Mouse (Mus musculus) urinary bladder, adult 2 months (tissue): ENCODE measurements around the gene Troap. TPM values are rescaled to one million over a fixed set of nuclear protein-coding genes. Genes with fewer than 3 reads are reported as not detected.

Source experiments
- DNase-seq: peaks from one replicate; pipeline ENCODE4 v3.0.0; 2022; ENCODE audit warnings: low spot score
- polyA plus RNA-seq: library from polyadenylated mRNA; depleted of rRNA; stranded (reverse); fragments of >200 nt; gene quantifications from 2 replicates; pipeline ENCODE4 v1.2.3, GENCODE M21; 2012; rRNA removed

Gene Troap
- polyA plus RNA-seq: 0.78 and 1.5 TPM in 2 replicates

DNA sequence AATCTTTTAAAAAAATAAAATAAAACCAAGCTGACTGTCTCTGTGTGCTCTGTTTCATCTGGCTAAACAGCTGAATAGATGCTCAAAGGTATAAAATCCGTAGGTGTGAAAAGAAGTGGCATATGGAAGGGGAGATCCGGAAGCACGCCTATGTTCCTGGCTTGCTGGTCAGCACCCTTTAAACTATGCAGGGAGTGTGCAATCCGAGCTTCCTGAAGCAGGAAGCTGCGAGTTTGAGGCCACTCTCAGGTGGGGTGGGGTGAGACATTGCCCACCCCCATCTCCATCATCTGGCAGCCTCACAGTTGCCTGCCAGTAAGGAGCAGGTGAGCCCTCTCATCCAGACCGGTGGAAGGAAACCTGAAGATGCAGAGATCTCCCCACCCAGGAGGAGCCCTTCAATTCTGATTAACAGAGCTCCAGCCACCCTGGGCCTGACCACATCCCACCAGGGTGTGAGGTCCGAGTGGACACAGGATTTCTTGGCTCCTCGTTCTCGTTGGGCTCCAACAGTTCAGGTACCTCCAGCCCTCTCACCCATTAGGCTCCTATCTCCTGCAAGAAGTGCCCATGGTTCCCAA, at the start of gene Troap:
Troap (plus strand) TSS at position 557 of the 581 bp plus-strand sequence.
- no peak for DNase-seq

DNA sequence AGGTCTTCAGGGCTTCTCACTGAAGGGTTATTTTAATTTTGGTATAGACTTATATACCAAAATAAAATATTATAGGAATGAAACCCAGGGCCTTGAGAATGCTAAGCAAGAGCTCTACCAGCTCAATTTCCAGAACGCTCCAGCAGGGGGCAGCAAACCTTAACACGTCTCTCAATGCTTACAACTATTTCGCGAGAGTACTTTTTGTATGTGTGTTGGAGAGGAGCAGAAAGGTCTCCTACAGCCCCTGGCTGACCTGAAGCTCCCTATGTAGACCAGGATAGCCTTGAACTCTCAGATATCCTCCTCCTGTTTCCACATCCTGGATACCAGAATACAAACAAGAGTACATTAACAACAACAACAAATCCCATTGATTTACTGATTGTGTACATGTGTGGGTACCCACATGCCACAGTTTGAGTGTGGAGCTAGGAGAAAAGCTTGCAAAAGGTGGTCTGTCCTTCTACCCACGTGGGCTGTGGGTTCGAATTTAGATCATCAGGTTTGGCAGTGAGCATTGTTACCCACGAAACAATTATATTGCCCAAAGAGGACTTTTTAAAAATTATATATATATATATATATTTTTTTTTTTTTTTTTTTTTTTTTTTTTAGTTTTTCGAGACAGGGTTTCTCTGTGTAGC, 49.6 kb upstream of the Troap start:
- DNase-seq: peak; percentile 60

DNA sequence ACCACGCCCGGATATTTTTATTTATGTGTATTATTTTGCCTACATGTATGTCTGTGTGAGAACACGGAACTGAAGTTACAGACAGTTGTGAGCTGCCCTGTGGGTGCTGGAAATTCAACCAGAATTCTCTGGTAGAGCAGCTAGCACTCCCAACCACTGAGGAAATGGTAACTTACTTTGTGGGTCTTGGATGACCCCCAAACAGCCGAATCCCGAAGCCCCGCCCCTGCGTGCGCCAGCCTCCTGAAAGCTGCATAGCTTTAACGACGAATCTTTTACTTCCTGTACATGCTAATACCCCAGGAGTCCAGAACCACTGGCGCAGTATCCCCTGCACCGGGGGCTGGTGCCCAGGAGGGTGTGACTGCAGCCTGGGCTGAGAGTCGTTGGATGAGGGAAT, 49.0 kb upstream of the Troap start:
- DNase-seq: no peak

DNA sequence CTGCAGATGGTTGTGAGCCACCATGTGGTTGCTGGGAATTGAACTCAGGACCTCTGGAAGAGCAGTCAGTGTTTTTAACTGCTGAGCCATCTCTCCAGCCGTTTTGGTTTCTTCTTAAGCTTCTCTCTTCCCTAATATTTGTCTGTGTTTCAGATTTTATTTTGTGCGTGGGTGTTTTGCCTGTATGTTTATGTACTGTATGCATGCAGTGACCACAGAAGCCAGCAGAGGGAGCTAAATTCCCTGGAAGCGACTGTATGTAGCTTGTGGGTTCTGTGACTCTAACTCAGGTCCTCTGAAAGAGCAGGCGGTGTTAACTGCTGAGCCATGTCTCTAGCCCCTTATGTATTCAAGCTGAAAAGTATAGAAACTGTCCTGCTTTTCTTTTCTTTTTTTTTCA, 48.1 kb upstream of the Troap start:
- no peak for DNase-seq

DNA sequence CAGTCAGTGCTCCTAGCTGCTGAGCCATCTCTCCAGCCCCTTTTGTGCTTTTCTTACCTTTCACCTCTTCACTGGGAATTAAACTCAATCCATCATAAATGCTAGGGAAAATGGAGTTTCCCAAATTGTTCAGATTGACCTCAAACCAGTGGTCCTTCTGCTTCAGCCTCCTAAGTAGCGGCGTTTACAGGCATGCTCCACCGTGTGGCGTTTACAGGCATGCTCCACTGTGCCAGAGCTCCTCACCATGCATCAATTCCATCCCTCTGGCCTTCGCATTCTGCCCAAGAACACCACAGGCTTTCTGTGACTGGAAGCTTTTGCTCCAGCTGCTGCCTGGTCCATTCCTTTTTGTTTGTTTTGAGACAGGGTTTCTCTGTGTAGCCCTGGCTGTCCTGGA, 47.3 kb upstream of the Troap start:
- DNase-seq: no peak

DNA sequence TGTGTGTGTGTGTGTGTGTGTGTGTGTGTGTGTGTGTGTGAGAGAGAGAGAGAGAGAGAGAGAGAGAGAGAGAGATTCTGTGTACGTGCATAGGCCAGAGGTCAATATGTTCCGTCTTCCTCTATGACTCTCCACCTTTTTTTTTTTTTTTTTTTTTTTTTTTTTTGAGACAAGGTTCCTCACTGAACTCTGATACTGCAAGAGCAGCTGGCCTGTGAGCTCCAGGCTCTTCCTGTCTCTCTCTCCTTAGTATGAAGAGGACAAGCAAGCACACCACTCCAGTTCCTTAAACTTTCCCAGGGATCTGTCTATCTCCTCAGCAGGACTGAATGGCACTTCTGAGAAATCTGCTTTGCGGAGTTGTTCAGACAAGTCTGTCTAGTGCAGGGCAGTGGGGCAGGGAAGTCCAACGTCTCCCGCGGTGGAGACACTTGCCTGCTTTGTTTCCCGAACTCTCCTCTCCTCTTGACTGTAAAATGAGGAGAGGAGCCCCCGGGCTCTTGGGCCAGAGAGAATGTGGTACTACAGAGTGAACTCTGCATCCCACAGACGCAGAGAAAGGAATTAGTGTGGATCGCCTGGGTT, 45.4 kb upstream of the Troap start:
- DNase-seq: no peak

DNA sequence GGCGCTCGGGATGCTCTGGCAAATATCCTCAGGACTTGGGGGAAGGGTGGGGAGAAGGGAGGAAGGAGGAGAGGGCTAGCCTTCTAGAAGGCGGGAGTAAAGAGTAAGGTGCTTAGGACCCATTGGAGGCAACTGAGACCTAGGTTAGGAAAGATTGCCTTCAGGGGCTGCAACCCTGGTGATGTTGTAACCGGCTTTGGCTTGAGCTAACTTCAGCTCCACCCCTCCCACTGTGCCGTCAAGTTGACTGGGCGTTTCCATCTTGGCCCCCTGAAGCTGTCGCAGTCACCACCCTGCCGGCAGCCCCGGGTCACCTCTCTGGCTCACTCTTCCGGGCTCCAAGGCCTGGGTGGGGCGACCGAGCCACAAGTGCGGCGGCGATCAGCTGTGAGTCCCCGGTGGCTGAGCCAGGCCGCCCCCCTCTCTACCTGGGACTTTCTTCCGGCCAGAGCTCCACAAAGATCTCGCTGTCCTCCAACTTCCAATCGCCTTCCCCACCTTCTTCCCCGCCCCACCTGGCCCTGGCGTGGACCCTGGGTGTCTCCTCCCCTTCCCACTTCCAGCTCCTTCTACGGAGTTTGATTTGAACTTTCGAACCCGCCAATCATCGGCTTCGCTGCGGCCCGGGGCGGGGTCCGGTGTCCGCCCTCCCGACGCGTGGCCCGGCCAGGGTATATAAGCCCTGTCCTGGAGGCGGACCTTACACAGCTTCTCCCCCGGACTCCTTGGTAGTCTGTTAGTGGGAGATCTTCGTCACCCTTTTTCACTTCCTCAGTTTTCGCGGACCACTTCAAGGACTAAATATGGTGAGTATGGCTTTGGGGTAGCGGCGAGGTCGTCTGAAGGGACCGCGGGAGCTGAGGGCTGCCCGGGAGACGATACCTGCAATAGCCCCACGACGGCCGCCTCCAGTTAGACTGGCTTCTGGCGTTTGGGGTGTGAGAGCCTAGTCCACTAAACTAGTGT, 44.5 kb upstream of the Troap start, which contains the start of gene Tuba1c:
Tuba1c (plus strand) TSS at position 273 of the 966 bp plus-strand sequence.
- DNase-seq: peak; percentile 92

DNA sequence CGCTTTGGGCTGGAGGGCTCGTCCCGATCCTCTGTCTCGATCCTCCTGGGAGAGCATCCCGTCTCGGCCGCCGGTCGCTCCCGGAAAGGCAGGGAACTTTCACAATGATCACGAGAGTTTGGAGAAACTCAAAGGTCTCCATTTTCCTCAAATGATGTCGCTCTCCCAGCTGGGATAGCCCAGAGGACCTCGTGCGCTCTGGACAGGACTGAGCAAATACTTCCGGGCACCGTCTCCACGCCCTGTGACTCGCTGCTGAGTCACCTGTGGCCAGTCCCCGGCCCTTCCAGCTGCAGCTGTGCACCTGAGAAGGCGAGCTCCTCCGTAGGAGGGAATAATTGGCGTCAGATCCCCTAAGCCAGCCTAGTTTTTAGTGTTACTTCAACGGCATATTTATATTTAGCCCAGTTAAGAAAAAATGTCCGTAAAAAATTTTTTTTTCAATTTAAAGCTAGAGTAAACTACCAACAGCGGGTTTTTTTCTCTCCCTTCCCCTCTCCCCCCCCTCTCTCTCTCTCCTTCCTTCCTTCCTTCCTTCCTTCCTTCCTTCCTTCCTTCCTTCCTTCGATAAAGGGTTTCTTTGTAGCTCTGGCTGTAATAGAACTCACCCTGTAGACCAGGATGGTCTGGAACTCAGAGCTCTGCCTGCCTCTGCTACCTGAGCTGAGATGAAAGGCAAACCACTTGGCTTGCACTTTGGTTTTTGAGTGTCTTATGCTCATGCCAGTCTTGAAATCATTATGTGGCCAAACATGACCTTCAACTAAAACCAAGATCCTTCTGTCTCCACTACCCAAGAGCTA, 43.6 kb upstream of the Troap start:
- peak; percentile 65 for DNase-seq

DNA sequence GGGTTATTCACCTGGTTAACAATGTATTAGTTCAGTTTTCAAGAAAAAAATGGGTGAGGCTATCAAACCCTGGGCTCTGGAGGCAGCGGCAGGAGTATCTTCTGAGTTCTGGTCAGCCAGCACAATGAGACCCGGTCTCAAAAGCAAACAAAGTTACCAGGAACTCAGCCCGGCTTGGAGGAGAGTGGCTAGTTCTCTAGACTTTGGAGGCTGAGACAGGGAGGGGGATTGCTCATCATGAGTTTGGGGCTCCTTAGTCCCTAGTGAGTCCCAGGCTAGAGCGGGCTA, 43.0 kb upstream of the Troap start:
- DNase-seq: no peak

DNA sequence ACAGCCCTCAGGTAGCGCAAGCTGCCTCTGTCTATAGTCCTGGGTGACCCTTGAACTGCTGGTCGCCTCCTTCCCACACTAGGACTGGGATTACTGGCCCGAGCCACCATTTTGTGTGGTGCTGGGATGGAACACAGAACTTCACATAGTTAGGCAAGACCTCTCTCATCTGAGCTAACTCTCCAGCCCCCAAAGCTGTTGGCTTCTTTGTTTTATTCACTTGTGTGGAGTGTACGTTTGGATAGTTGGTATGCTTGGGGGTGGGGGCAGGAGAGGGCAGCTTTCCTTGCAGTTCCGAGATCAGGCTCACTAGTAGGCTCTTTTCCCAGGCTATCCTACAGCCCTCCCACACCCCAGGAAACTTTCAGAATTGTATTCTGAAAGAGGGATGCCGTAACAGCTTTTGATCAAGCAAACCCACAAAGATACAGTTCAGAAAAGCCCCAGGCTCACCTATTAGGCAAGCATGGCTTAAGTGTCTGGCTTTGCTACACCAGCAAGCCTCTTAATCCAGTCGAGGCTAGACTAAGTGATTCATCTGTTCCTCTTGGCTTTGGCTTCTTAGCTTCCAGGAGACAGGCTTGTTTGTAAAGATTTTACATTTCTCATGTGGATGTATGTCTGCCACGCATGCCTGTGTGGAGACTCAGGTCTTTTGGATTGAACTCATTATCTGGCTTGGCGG, 42.2 kb upstream of the Troap start:
- DNase-seq: no peak

DNA sequence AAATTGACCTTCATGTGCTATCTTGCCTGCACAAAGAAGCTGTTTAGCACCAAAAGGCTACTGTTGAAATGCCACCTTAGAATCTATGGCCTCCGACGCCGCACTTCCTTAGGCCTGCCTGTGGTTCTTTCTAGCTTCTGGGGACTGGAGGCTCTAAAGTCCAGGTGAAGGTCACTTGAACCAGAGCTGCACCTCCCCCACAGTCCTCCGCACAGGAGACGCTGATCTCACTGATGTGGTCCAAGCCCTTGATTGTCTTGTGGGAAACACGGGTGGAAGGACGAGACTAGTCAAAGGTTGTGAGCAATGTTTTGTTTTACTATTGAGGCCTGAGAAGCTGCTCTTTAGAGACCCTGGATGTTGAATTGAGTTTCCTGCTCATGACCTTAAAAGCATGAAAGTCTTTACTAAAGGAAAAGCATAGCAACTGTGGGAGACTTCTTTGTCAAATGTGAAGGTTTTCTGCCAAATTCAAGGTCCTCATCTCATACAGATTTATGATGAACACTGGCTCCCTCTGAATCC, 41.6 kb upstream of the Troap start:
- no peak for DNase-seq

DNA sequence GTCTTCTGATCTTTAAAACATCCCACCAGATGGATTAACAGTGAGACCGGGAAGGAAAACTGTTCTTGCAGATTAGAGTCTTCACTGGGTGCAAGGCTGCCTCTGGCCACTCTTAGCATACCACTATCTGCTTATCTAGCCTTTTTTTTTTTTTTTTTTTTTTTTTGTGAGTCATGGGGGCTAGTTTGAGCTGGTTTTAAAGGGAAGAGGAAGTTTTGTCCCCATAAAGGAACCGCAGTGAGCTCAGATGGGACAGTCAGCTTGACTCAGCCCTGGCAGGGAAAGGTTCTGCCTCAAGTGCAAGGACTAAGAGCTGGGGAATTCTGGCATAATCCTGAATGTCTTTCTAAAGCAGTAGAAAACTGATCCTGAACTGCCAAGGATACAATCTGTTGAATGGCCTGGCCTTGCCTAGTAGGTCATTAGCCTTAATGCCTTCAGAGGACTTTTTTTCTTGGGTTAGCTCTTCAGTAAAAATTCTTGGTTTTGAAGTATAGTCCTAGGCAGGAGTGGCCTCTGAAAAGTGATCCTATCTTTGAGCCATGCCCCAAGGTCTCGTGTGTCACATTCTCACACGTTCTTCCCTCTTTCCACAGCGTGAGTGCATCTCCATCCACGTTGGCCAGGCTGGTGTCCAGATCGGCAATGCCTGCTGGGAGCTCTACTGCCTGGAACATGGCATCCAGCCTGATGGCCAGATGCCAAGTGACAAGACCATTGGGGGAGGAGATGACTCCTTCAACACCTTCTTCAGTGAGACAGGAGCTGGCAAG, 40.7 kb upstream of the Troap start:
- no peak for DNase-seq

DNA sequence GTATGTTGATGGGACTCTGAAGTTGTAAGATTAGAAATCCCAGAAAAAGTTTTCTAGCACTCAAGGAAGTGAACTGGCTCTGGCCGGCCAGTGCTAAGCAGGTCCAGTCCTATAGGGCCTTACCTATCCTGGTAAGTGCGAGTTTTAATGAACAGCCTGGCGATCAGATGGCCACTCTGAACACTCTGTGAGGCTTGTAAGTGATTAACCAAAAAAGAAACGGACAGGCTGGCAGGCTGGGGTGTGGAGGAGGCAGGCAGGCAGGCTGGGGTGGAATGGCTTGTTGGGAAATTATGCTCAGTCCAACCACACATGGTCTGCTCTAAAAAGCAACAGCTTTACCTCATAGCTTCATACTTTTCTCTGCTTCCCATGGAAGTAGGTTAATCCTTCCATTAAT, 38.9 kb upstream of the Troap start:
- no peak for DNase-seq

DNA sequence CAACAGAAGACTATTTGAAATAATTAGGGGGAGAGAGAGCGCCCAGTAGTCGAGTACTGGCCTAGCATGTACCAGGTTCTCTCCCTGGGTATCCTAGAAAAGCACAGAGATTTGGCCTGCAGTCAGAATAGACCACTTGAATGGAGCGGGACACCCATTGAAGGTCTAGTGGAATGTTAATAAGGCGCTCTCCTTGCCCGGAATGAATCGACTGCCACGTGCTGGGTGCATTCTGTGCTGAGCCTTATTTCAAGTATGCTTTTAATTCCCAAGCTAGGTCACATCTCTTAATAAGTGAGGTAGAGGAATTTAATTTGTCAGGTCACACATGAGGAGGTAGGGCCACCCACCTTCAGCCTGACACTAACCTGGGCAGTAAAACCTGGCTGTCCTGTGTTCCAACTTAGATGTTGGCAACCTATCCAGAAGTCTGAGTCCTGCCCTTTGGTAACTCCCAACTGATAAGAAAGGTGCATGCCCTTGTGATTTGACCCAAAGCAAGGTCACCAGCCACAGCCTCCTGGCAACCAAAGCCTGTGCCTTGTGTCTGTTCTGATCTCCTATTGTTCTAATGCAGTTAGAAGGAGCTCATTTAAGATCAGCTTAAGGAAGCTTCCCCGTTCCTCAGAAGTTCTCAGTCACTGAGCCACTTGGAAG, 38.0 kb upstream of the Troap start:
- DNase-seq: no peak

DNA sequence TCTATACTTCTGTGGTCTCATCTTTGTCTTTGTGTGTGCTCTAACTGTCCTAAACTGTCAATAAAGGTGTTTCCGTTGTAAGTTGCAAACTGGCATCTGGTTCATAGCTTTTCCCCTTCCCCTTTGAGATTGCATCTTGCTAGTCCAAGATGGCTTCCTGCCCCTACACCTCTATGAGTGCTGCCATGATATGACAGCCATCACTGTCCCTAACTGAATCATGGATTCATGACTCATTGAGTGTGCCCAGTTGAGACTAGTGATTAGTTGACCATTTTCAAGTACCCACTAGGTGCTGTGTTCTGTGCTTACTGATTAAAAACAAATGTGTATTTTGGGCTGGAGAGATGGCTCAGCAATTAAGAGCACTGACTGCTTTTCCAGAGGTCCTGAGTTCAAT, 36.4 kb upstream of the Troap start:
- no peak for DNase-seq

DNA sequence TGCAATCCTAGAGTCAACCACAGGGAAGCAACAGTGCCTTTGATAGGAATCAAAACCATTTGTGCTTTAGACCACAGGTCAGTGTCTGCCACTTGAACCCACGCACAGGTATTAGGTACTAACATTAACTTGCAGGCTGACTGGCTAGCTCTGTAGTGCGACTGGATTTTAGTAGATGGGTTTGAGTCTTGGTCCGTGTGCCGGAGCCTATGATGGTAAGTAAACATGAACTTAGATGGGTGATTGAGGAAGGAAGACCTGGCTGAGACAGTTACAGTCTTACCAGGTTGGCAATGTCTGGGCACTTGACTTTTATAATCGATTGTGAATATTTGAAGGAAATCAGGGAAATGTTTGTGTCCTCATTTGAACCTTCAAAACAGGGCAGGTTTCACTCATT, 35.6 kb upstream of the Troap start:
- no peak for DNase-seq

DNA sequence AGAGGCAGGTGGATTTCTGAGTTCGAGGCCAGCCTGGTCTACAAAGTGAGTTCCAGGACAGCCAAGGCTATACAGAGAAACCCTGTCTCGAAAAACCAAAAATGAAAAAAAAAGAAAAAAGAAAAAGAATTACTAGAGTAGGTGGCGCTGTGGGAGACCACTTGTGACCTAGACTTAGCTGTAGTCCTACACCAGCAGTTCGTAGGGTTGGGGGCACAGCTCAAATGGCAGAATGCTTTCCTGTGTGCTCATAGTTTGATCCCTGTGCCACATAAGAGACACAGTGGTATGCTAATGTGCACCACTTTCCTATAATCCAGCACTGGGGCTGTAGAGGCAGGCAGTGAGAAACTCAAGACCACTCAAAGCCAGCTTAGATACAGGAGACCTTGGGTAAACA, 35.1 kb upstream of the Troap start:
- no peak for DNase-seq

DNA sequence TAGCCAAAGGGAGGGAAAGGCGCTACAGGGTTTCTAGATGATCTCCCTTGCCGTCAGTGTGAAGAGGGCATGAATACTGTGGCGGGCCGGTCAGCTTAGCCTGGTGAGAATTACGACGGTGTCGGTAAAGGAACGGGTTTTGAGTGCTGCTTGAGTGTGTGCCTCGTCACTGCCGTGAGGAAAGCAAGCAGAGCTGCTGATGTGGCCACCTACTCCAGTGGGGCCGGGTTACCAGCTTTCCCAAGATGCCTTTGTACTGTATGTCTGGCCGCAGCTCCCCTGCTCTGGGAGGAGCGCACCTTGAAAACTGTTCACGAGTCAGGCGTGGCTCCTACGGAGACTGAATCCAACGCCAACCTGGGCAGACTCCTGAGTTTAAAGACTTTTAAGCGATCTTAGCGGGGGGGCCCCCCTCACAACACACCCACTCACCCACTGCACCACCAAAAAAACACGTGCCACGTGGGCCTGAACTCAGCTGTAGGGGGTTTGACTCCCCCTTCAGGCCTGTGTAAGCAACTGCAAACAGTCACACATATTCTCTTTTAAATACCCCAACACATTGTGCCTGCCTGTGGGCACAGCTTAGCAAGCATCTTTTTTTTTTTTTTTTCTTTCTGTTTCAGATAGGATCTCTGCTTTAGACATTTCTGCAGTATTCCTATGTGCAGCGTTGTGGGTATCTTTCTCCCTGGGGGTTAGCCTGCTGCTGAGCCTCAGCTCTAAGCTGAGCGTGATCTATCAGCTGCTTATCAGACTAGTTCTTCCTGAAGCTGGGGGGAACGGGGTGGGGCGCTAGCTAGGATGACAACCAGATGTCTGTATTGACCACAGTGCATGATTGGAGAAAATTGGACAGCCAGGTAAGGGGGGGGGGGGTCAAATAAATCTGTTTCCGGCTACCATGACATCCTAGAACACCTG, 34.1 kb upstream of the Troap start:
- DNase-seq: no peak
